Comparison of ENCODE assay signal across 22 mouse cellular contexts in genomic region chr4:49739561-49739960, GRCm38 (mm10). TPM values are rescaled to one million over a fixed set of nuclear protein-coding genes. Genes with fewer than 3 reads are reported as not detected.
DNase-seq lines count a peak whose midpoint lies in the region; ATAC-seq and TF ChIP-seq lines count a peak whose summit lies in the region.
"Had no signal": no experiment of that assay in that cellular context is flagged by ENCODE, and none has a peak within 500 bp of the region (broad histone marks: within the 10 kb centered on the region; RNA-seq: fewer than 3 reads in every experiment).

No protein-coding gene starts in this region.

- H3K9ac ChIP-seq in embryonic facial prominence, embryonic 14.5 days (ENCODE audit: low read depth, low read length) = no peak overlapping the region
- no peak overlapping the region for H3K9ac ChIP-seq in lung, embryonic 14.5 days
- H3K9ac ChIP-seq in stomach, embryonic 16.5 days (ENCODE audit: low read length) = no peak overlapping the region
- H3K9ac ChIP-seq: embryonic facial prominence, embryonic 13.5 days; forebrain, embryonic 13.5 days; forebrain, postnatal 0 days; heart, embryonic 12.5 days had no signal

- H3K9me3 ChIP-seq in embryonic facial prominence, embryonic 14.5 days (ENCODE audit: control insufficient read depth, low read length) = no peaks in the 10 kb centered on the region
- H3K9me3 ChIP-seq in embryonic facial prominence, embryonic 10.5 days = no peaks in the 10 kb centered on the region
- no peaks in the 10 kb centered on the region for H3K9me3 ChIP-seq in lung, embryonic 14.5 days (ENCODE audit: low read depth, low read length)
- H3K9me3 ChIP-seq in stomach, embryonic 16.5 days (replicated peaks; ENCODE audit: control insufficient read depth, low read length) = no peaks in the 10 kb centered on the region
- H3K9me3 ChIP-seq: embryonic facial prominence, embryonic 13.5 days; forebrain, embryonic 13.5 days; G1E; heart, embryonic 12.5 days; hindbrain, embryonic 10.5 days had no signal

- H3K4me2 ChIP-seq in embryonic facial prominence, embryonic 14.5 days (ENCODE audit: low read depth, low read length) = no peak overlapping the region
- no peak overlapping the region for H3K4me2 ChIP-seq in lung, embryonic 14.5 days
- no peak overlapping the region for H3K4me2 ChIP-seq in stomach, embryonic 16.5 days (ENCODE audit: low read depth, low read length)
- H3K4me2 ChIP-seq: embryonic facial prominence, embryonic 13.5 days; forebrain, embryonic 13.5 days; heart, embryonic 12.5 days had no signal

- no peak overlapping the region for H3K4me3 ChIP-seq in embryonic facial prominence, embryonic 14.5 days (ENCODE audit: low read depth, low read length)
- no peak overlapping the region for H3K4me3 ChIP-seq in embryonic facial prominence, embryonic 10.5 days
- H3K4me3 ChIP-seq in lung, embryonic 14.5 days (ENCODE audit: low read depth, low read length) = no peak overlapping the region
- no peak overlapping the region for H3K4me3 ChIP-seq in stomach, embryonic 16.5 days (replicated peaks; ENCODE audit: low read length)
- H3K4me3 ChIP-seq: embryonic facial prominence, embryonic 13.5 days; forebrain, embryonic 13.5 days; heart, embryonic 12.5 days; hindbrain, embryonic 10.5 days had no signal

- peak; percentile 32 for DNase-seq in embryonic facial prominence, embryonic 14.5 days (ENCODE audit: low spot score)
- DNase-seq in embryonic facial prominence, embryonic 10.5 days (ENCODE audit: low spot score) = no peak
- peak; percentile 59 for DNase-seq in lung, embryonic 14.5 days
- DNase-seq in lung, postnatal 14 days = no peak
- peak; percentile 17 for DNase-seq in lung, postnatal 25 days (ENCODE audit: low spot score)
- DNase-seq in lung, postnatal 10 days = no peak
- DNase-seq in MN1 (ENCODE audit: low spot score) = no peak
- DNase-seq: adrenal gland, postnatal 10 days; B cell, adult 2 months; cerebellum, adult 11 months; cerebellum, adult 8-10 months; cerebellum, postnatal 14 days; forebrain, postnatal 0 days; gastrocnemius, postnatal 14 days had no signal

- H3K4me1 ChIP-seq in embryonic facial prominence, embryonic 14.5 days (ENCODE audit: control insufficient read depth, insufficient read depth, low read length) = no peaks in the 10 kb centered on the region
- no peaks in the 10 kb centered on the region for H3K4me1 ChIP-seq in embryonic facial prominence, embryonic 10.5 days
- H3K4me1 ChIP-seq in lung, embryonic 14.5 days (ENCODE audit: insufficient read depth) = no peaks in the 10 kb centered on the region
- 0 out of 2 replicates have a peak, but pooled peaks cover 2% of the 10 kb centered on the region for H3K4me1 ChIP-seq in stomach, embryonic 16.5 days (ENCODE audit: control insufficient read depth, insufficient read depth, low read length)
- H3K4me1 ChIP-seq: embryonic facial prominence, embryonic 13.5 days; forebrain, embryonic 13.5 days; heart, embryonic 12.5 days; hindbrain, embryonic 10.5 days had no signal

- H3K27ac ChIP-seq in embryonic facial prominence, embryonic 14.5 days (replicated peaks; ENCODE audit: low read depth, low read length) = no peak overlapping the region
- no peak overlapping the region for H3K27ac ChIP-seq in embryonic facial prominence, embryonic 10.5 days (replicated peaks)
- no peak overlapping the region for H3K27ac ChIP-seq in lung, embryonic 14.5 days (ENCODE audit: low read depth)
- no peak overlapping the region for H3K27ac ChIP-seq in stomach, embryonic 16.5 days (ENCODE audit: low read length)
- H3K27ac ChIP-seq: embryonic facial prominence, embryonic 13.5 days; forebrain, embryonic 13.5 days; hindbrain, embryonic 10.5 days had no signal

- no peak for TF ChIP-seq CTCF in lung, embryonic 14.5 days (IDR thresholded peaks at IDR 0.05; ENCODE audit: low read depth)

- no peaks in the 10 kb centered on the region for H3K36me3 ChIP-seq in embryonic facial prominence, embryonic 14.5 days (ENCODE audit: control insufficient read depth, insufficient read depth, low read length)
- no peaks in the 10 kb centered on the region for H3K36me3 ChIP-seq in embryonic facial prominence, embryonic 10.5 days (replicated peaks)
- no peaks in the 10 kb centered on the region for H3K36me3 ChIP-seq in lung, embryonic 14.5 days (ENCODE audit: insufficient read depth)
- H3K36me3 ChIP-seq in stomach, embryonic 16.5 days (ENCODE audit: control insufficient read depth, insufficient read depth, low read length) = no peaks in the 10 kb centered on the region
- H3K36me3 ChIP-seq: embryonic facial prominence, embryonic 13.5 days; G1E; heart, embryonic 12.5 days; hindbrain, embryonic 10.5 days had no signal

- no peaks in the 10 kb centered on the region for H3K27me3 ChIP-seq in embryonic facial prominence, embryonic 14.5 days (replicated peaks; ENCODE audit: control insufficient read depth, insufficient read depth, low read length)
- no peaks in the 10 kb centered on the region for H3K27me3 ChIP-seq in embryonic facial prominence, embryonic 10.5 days (replicated peaks; ENCODE audit: low read depth, poor library complexity, severe bottlenecking)
- H3K27me3 ChIP-seq in lung, embryonic 14.5 days (ENCODE audit: insufficient read depth, low read length) = no peaks in the 10 kb centered on the region
- H3K27me3 ChIP-seq in stomach, embryonic 16.5 days (ENCODE audit: control insufficient read depth, insufficient read depth, low read length) = no peaks in the 10 kb centered on the region
- H3K27me3 ChIP-seq: embryonic facial prominence, embryonic 13.5 days; forebrain, embryonic 13.5 days; heart, embryonic 12.5 days had no signal

- WGBS in embryonic facial prominence, embryonic 14.5 days = 77% methylated on average over 1 of the region's 1 CpGs
- WGBS in embryonic facial prominence, embryonic 10.5 days = 72% methylated on average over 1 of the region's 1 CpGs
- 70% methylated on average over 1 of the region's 1 CpGs for WGBS in lung, embryonic 14.5 days
- WGBS in stomach, embryonic 16.5 days = 48% methylated on average over 1 of the region's 1 CpGs

- ATAC-seq in embryonic facial prominence, embryonic 14.5 days (ENCODE audit: low read depth) = no peak; the same call in 1 of the 2 replicates
- no peak; the same call in 1 of the 2 replicates for ATAC-seq in lung, embryonic 14.5 days (ENCODE audit: insufficient read depth)
- peak; percentile 47; the same call in 1 of the 2 replicates for ATAC-seq in stomach, embryonic 16.5 days (ENCODE audit: insufficient read depth, low FRiP score)
- ATAC-seq: CD4-positive, CD25-positive, alpha-beta regulatory T cell, adult 4 months; forebrain, embryonic 13.5 days; forebrain, postnatal 0 days had no signal

RNA-seq across cellular contexts. Expression of gene Ppp3r2, which starts 57.7 kb away (rescaled TPM):
- 0.07 and 0.13 TPM in 2 replicates for polyA plus RNA-seq in embryonic facial prominence, embryonic 14.5 days (2014; fragmentation: Nextera tagmentation; extraction: Ambion mirVana)
- not detected in 2 replicates for polyA plus RNA-seq in embryonic facial prominence, embryonic 10.5 days (2016; fragmentation: Nextera tagmentation; extraction: Ambion mirVana)
- polyA plus RNA-seq in lung, embryonic 14.5 days (2014; fragmentation: Nextera tagmentation; extraction: Ambion mirVana) = 0.08 TPM in 1 of 2 replicates, not detected in the other
- polyA plus RNA-seq in stomach, embryonic 16.5 days (2015; fragmentation: Nextera tagmentation; extraction: Ambion mirVana) = 0.08 TPM in 1 of 2 replicates, not detected in the other
- polyA plus RNA-seq: CD4-positive, CD25-positive, alpha-beta regulatory T cell, adult 4 months; forebrain, embryonic 13.5 days; G1E; heart, embryonic 16.5 days had no signal

Comparison
In these comparisons a context has a peak if more than half of its experiments do, and no peak if none do; other contexts are left out.
1. DNase-seq: peak in embryonic facial prominence, embryonic 14.5 days (single experiment), lung, embryonic 14.5 days (single experiment) and lung, postnatal 25 days (single experiment); none in embryonic facial prominence, embryonic 10.5 days (single experiment), lung, postnatal 14 days (single experiment), lung, postnatal 10 days (single experiment) and MN1 (single experiment).